Mouse (Mus musculus): ENCODE measurements around the gene Rapgef3. TPM values are rescaled to one million over a fixed set of nuclear protein-coding genes. Genes with fewer than 3 reads are reported as not detected.

Gene Rapgef3
- polyA plus RNA-seq, 1 experiment from 2014 or later, result 1.8 TPM

- 83% methylated on average over 14 of the region's 14 CpGs for WGBS (ENCODE audit: insufficient replicate concordance)
- H3K4me2 ChIP-seq, result no peak overlapping the region
- no peak overlapping the region for H3K27ac ChIP-seq
- no peaks in the 10 kb centered on the region for H3K27me3 ChIP-seq
- no peak for ATAC-seq (ENCODE audit: low read depth)
- H3K4me1 ChIP-seq (replicated peaks), result peaks cover 4% of the 10 kb centered on the region; the same call in 1 of the 2 replicates
- no peak overlapping the region for H3K9ac ChIP-seq
- H3K9me3 ChIP-seq (replicated peaks), result no peaks in the 10 kb centered on the region
- no peak for DNase-seq
- peaks cover 43% of the 10 kb centered on the region for H3K36me3 ChIP-seq
- H3K4me3 ChIP-seq (replicated peaks), result no peak overlapping the region
These were observed 40.8 kb upstream of the Rapgef3 start for GRCm38 (mm10) chr15:97808532-97808931.

GRCm38 (mm10) chr15:97807867-97808266 is 40.1 kb upstream of the Rapgef3 start:
- H3K36me3 ChIP-seq, result peaks cover 43% of the 10 kb centered on the region
- no peak overlapping the region for H3K9ac ChIP-seq
- H3K27me3 ChIP-seq, result no peaks in the 10 kb centered on the region
- ATAC-seq (ENCODE audit: low read depth) (no peak), DNase-seq (no peak)
- H3K4me2 ChIP-seq, result no peak overlapping the region
- H3K27ac ChIP-seq, result no peak overlapping the region
- H3K9me3 ChIP-seq (replicated peaks), result no peaks in the 10 kb centered on the region
- no peaks in the 10 kb centered on the region for H3K4me1 ChIP-seq (replicated peaks)
- 74% methylated on average over 12 of the region's 12 CpGs for WGBS (ENCODE audit: insufficient replicate concordance)
- H3K4me3 ChIP-seq (replicated peaks), result no peak overlapping the region

- peaks cover 50% of the 10 kb centered on the region for H3K36me3 ChIP-seq
- ATAC-seq (ENCODE audit: low read depth), result no peak
- no peak overlapping the region for H3K9ac ChIP-seq
- H3K4me2 ChIP-seq, result no peak overlapping the region
- DNase-seq, result no peak
- H3K27ac ChIP-seq, result no peak overlapping the region
- H3K4me3 ChIP-seq (replicated peaks), result no peak overlapping the region
- no peaks in the 10 kb centered on the region; the same call in 1 of the 2 replicates for H3K4me1 ChIP-seq (replicated peaks)
- no peaks in the 10 kb centered on the region for H3K27me3 ChIP-seq
- WGBS (ENCODE audit: insufficient replicate concordance), result 72% methylated on average over 13 of the region's 13 CpGs
- H3K9me3 ChIP-seq (replicated peaks), result no peaks in the 10 kb centered on the region
These were observed 34.8 kb upstream of the Rapgef3 start for GRCm38 (mm10) chr15:97802575-97802974.

- Histone ChIP-seq H3K4me1 (replicated peaks) (no peaks in the 10 kb centered on the region; the same call in 1 of the 2 replicates), H3K9ac (no peak overlapping the region), H3K27me3 (no peaks in the 10 kb centered on the region), H3K9me3 (replicated peaks) (no peaks in the 10 kb centered on the region), H3K36me3 (peaks cover 55% of the 10 kb centered on the region), H3K4me2 (no peak overlapping the region), H3K27ac (no peak overlapping the region), H3K4me3 (replicated peaks) (no peak overlapping the region)
- WGBS (ENCODE audit: insufficient replicate concordance), result 69% methylated on average over 7 of the region's 7 CpGs
- ATAC-seq (ENCODE audit: low read depth) (no peak), DNase-seq (no peak)
These were observed 34.0 kb upstream of the Rapgef3 start for GRCm38 (mm10) chr15:97801811-97802210.

GRCm38 (mm10) chr15:97800853-97801252 is 33.1 kb upstream of the Rapgef3 start:
- DNase-seq, result no peak
- no peaks in the 10 kb centered on the region for H3K27me3 ChIP-seq
- ATAC-seq (ENCODE audit: low read depth), result 0 out of 2 replicates have a peak, but pooled peaks have one; percentile 13
- peaks cover 54% of the 10 kb centered on the region for H3K36me3 ChIP-seq
- WGBS (ENCODE audit: insufficient replicate concordance), result 70% methylated on average over 13 of the region's 13 CpGs
- H3K4me2 ChIP-seq, result no peak overlapping the region
- H3K9ac ChIP-seq, result no peak overlapping the region
- H3K9me3 ChIP-seq (replicated peaks), result no peaks in the 10 kb centered on the region
- no peak overlapping the region for H3K4me3 ChIP-seq (replicated peaks)
- H3K4me1 ChIP-seq (replicated peaks), result no peaks in the 10 kb centered on the region; the same call in 1 of the 2 replicates
- H3K27ac ChIP-seq, result no peak overlapping the region

GRCm38 (mm10) chr15:97799446-97799845 is 31.7 kb upstream of the Rapgef3 start:
- H3K36me3 ChIP-seq, result peaks cover 61% of the 10 kb centered on the region

GRCm38 (mm10) chr15:97798134-97798533 is 30.4 kb upstream of the Rapgef3 start:
- Histone ChIP-seq H3K27me3 (no peaks in the 10 kb centered on the region), H3K36me3 (peaks cover 73% of the 10 kb centered on the region), H3K4me1 (replicated peaks) (no peaks in the 10 kb centered on the region; the same call in 1 of the 2 replicates), H3K27ac (no peak overlapping the region), H3K4me2 (no peak overlapping the region), H3K9me3 (replicated peaks) (no peaks in the 10 kb centered on the region), H3K9ac (no peak overlapping the region), H3K4me3 (replicated peaks) (no peak overlapping the region)
- no peak for DNase-seq
- ATAC-seq (ENCODE audit: low read depth), result peak; percentile 19
- 73% methylated on average over 17 of the region's 17 CpGs for WGBS (ENCODE audit: insufficient replicate concordance)

More at GRCm38 (mm10) chr15:97799446-97799845, 31.7 kb upstream of the Rapgef3 start:
- DNase-seq, result no peak
- Histone ChIP-seq H3K27me3 (no peaks in the 10 kb centered on the region), H3K9me3 (replicated peaks) (no peaks in the 10 kb centered on the region), H3K4me1 (replicated peaks) (no peaks in the 10 kb centered on the region; the same call in 1 of the 2 replicates), H3K9ac (no peak overlapping the region), H3K27ac (no peak overlapping the region), H3K4me3 (replicated peaks) (no peak overlapping the region), H3K4me2 (no peak overlapping the region)
- ATAC-seq (ENCODE audit: low read depth), result no peak
- 87% methylated on average over 11 of the region's 11 CpGs for WGBS (ENCODE audit: insufficient replicate concordance)

GRCm38 (mm10) chr15:97796674-97797310 is 29.0 kb upstream of the Rapgef3 start:
- H3K36me3 ChIP-seq, result peaks cover 75% of the 10 kb centered on the region
- H3K9me3 ChIP-seq (replicated peaks), result no peaks in the 10 kb centered on the region
- no peak for DNase-seq
- ATAC-seq (ENCODE audit: low read depth), result no peak
- no peak overlapping the region for H3K4me2 ChIP-seq
- no peaks in the 10 kb centered on the region for H3K27me3 ChIP-seq
- no peaks in the 10 kb centered on the region; the same call in 1 of the 2 replicates for H3K4me1 ChIP-seq (replicated peaks)
- H3K4me3 ChIP-seq (replicated peaks), result no peak overlapping the region
- no peak overlapping the region for H3K27ac ChIP-seq
- no peak overlapping the region for H3K9ac ChIP-seq
- 82% methylated on average over 17 of the region's 17 CpGs for WGBS (ENCODE audit: insufficient replicate concordance)

- ATAC-seq (ENCODE audit: low read depth) (no peak), DNase-seq (no peak)
- Histone ChIP-seq H3K4me3 (replicated peaks) (no peak overlapping the region), H3K27me3 (no peaks in the 10 kb centered on the region), H3K9me3 (replicated peaks) (no peaks in the 10 kb centered on the region), H3K36me3 (peaks cover 83% of the 10 kb centered on the region), H3K4me1 (replicated peaks) (no peaks in the 10 kb centered on the region; the same call in none of the 2 replicates), H3K4me2 (no peak overlapping the region), H3K9ac (no peak overlapping the region), H3K27ac (no peak overlapping the region)
- 82% methylated on average over 10 of the region's 10 CpGs for WGBS (ENCODE audit: insufficient replicate concordance)
These were observed 27.9 kb upstream of the Rapgef3 start for GRCm38 (mm10) chr15:97795559-97796235.

- peaks cover 82% of the 10 kb centered on the region for H3K36me3 ChIP-seq
- H3K27me3 ChIP-seq, result no peaks in the 10 kb centered on the region
- 69% methylated on average over 5 of the region's 5 CpGs for WGBS (ENCODE audit: insufficient replicate concordance)
- H3K4me1 ChIP-seq (replicated peaks), result peaks cover 13% of the 10 kb centered on the region
- no peak overlapping the region for H3K4me2 ChIP-seq
- no peaks in the 10 kb centered on the region for H3K9me3 ChIP-seq (replicated peaks)
- ATAC-seq (ENCODE audit: low read depth) (no peak), DNase-seq (no peak)
- peak overlapping the region; percentile 34; the same call in 1 of the 2 replicates for H3K27ac ChIP-seq
- no peak overlapping the region for H3K4me3 ChIP-seq (replicated peaks)
- no peak overlapping the region for H3K9ac ChIP-seq
These were observed 26.5 kb upstream of the Rapgef3 start for GRCm38 (mm10) chr15:97794268-97794667.

- DNase-seq (no peak), ATAC-seq (ENCODE audit: low read depth) (no peak)
- Histone ChIP-seq H3K4me3 (replicated peaks) (no peak overlapping the region), H3K4me1 (replicated peaks) (peaks cover 20% of the 10 kb centered on the region), H3K4me2 (no peak overlapping the region), H3K27ac (no peak overlapping the region; the same call in 1 of the 2 replicates), H3K9me3 (replicated peaks) (no peaks in the 10 kb centered on the region), H3K27me3 (no peaks in the 10 kb centered on the region), H3K9ac (no peak overlapping the region), H3K36me3 (peaks cover 81% of the 10 kb centered on the region)
- WGBS (ENCODE audit: insufficient replicate concordance), result 83% methylated on average over 18 of the region's 18 CpGs
These were observed 25.8 kb upstream of the Rapgef3 start for GRCm38 (mm10) chr15:97793386-97794153.

Data from liver, embryonic 13.5 days (tissue).